Mouse (Mus musculus) c-Kit-positive CD71-positive TER-119-positive erythroid progenitor cells, embryonic 14.5 days (primary cell): ENCODE results near the gene Gm5134.

Experiments
- DNase-seq: peaks from one replicate; pipeline ENCODE4 v3.0.0-alpha.2; 2013; ENCODE audit warnings: low spot score

Gene Gm5134

DNA sequence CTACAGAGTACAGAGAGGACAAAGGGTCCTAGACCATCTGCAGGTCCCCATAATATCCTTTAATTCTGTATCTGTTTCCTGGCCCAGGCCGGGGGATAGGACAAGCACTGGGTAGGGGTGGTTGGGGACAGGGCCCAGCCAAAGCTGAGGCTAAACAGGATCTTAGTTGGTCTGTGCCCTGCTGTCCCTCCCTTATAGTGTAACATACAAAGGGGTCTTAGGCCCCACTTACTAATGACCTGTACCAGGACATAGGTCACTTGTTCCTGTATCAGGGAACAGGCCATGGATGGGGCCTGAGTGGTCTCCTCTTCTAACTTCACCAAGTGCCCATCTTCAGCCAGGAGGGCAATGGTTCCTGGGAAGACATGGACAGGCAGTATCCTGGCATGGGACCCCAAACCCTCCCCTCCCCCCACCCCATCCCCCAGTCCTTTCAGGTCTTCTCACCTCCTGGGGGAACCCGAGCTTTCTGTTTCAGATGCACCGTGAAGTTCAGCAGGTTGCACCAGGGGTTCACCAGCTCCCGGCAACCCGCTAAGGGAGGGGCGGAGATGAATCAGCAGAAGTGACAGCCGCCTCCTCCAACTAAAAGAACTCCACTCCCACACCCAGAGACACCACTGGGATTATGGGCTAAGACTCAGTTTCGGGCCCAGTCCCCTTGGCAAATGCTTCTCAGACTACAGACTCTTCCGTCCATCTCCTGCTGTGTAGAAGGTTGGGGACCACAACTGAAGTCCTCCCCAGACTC is 14.7 kb upstream of the Gm5134 start:
- peak; percentile 83 for DNase-seq

DNA sequence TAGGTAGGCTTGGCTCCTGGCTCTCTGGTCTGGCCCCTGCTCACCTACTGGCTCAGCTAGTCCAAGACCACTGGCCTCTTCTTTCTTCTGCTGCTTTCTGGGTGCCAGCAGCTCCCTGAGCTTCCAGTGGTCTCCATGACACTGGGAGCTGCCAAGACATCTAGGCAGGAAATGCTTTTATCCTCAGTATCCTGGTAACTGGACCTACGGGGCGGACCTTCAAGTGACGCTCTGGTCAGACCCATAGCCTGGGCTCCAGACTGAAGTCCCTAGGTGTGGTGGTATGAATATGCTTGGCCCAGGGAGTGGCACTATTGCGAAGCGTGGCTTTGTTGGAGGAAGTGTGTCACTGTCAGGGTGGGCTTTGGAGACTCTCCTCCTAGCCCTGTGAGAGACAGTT is 13.8 kb upstream of the Gm5134 start, which contains the start of gene Gm867:
Gene Gm867, minus strand, starts transcription at position 153 of the 400 bp plus-strand sequence.
- DNase-seq = no peak

DNA sequence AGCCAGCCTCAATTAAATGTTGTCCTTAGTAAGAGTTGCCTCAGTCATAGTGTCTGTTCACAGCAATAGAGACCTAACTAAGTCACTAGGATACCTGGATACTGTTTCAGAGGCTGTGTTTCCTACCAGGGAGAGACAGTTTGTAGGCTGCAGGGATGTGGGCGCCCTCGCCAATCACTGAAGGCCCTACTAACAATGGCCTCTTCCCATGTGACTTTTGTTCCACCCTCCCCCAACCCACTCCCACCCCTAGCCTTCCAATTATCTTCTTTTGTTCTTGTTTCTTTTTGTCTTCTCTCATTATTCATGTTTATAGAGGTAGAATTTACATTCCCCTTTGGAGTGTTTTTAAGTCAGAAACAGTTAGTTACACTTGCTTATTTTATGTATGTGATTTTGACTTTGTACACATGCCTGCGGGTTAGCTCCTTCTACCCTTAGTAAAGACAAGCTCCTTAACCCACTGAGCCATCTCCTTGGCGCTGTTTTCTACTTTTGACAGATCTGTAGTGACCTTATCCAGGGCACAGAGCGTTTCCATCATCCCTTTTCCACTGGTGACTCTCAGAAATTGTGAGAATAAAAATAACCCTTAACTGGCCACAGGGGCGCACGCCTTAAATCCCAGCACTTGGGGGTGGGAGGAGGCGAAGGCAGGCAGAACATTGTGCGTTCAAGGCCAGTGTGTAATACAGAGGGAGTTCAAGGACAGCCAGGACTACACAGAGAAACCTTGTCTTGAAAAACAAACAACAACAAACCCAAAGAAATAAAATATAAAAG is 13.1 kb upstream of the Gm5134 start:
- no peak for DNase-seq

DNA sequence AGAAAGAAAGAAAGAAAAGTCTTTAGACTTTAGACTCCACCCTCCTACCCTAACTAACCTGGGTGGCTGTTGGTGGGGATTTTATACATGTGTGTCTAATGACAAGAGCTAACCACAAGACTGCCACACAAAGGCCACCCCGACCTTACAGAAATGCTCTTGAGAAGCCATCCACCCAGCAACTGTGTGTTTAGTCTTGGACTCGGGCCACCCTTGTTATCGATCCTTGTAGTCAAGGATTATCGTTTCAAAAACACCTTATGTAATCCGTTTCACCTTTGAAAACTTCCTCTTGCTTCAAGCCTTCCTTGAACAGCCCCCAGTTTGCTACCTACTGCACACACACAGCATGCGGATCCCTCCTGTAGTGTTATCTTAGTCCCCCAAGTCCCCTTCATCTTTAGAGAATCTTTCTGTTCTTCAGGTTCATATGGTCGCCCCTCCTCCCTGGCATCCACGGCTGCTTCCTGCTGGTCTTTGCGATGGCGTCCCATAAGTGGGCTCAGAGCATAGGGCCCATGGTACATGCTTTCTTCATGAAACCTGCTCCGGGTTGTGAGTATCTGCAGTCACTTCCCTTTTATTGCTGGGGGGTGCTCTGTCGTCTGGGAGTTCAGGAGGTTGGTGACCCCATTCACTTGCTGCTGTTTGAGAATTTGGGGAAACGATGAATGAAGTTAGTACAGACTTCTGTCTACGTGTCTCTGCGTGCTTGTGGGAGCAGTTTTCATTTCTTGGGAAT is 11.4 kb upstream of the Gm5134 start, which contains the start of gene Vpreb3:
Gene Vpreb3, plus strand, starts transcription at position 322 of the 742 bp plus-strand sequence.
- DNase-seq = no peak

DNA sequence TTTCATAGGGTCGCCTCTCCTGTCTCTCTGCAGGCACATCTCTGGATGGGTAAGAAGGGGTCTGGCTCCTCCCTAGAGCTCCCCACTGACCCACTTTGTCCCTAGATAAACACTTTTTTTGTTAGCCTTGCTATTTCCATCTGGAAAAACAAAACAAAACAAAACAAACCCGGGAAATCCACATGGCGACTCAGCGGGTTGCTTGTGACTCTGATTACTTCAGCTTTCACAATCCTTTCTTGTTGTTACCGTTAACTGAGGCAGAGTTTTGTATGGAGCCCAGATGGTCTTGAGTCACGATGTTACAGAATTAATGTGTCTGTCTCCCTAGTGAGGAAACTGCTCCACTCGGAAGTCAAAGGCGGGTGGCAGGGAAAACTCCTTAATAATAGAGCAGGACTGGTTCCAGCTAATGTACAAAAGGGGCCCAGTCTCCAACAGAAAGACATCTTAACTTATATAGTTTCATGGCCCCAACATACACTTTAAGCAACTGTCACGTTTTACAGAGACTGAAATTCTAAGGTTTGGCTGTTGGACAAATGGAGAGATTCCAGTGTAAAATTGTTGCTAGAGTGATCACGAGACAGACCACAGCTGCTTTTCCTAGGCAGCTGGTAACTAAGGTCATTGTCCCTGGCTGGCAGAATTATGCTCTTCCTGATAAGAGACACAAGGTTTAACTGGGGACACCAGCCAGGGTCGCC is 10.1 kb upstream of the Gm5134 start:
- no peak for DNase-seq

DNA sequence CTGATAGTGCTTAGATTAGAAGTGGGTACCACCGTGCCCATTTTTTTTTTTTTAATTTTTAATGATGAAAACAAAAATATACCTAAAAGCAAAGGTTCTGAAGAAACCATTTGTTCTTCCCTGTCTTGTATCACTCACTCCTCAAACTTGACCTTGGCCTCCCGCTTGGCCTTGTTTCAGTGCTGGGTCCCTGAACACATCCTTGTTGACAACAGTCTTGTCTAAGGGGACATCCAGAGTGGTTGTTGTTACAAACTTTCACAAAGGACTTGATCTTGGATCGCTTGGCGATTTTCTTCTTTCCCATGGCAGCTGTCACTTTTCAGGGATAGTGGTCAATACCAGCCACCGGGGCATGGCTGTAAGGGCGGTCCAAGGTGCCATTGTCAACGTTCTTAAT is 9.1 kb upstream of the Gm5134 start:
- DNase-seq = no peak

DNA sequence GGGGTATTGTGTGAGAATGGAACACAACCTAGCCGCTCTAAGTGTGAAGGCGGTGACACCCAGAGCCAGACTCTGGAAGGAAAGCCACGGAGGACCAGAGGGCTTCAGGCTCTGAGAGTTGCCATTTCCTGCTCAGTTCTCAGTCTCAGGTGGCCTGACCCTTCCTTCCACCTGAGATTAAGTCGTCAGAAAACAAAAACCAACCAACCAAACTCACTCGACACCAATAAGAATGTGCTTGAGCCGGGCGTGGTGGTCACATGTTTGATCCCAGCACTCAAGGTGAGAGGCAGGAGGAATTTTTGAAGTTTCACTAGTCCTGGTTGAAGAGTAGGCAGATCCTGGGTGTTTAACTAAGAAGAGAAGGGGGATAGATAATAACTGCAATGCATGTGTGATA is 8.4 kb upstream of the Gm5134 start:
- no peak for DNase-seq

DNA sequence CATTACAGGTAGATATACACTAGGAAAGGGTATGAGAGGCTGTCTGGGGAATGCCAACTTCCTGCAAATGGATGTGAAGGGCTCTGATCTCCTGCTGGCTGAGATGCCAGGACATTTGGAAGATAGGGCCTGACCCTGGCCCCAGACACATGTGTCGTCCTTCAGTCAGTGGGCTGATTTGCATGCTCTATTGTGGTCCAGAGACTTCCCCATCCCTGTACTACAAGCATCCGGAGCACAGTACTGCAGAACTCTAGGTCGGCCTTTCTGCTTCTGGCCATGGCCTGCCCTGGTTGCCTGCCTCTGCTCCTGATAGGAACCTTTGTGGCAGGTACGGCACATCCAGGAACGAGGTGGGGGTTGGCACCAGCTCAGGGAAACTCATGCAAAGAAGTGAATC is 6.2 kb upstream of the Gm5134 start:
- no peak for DNase-seq

DNA sequence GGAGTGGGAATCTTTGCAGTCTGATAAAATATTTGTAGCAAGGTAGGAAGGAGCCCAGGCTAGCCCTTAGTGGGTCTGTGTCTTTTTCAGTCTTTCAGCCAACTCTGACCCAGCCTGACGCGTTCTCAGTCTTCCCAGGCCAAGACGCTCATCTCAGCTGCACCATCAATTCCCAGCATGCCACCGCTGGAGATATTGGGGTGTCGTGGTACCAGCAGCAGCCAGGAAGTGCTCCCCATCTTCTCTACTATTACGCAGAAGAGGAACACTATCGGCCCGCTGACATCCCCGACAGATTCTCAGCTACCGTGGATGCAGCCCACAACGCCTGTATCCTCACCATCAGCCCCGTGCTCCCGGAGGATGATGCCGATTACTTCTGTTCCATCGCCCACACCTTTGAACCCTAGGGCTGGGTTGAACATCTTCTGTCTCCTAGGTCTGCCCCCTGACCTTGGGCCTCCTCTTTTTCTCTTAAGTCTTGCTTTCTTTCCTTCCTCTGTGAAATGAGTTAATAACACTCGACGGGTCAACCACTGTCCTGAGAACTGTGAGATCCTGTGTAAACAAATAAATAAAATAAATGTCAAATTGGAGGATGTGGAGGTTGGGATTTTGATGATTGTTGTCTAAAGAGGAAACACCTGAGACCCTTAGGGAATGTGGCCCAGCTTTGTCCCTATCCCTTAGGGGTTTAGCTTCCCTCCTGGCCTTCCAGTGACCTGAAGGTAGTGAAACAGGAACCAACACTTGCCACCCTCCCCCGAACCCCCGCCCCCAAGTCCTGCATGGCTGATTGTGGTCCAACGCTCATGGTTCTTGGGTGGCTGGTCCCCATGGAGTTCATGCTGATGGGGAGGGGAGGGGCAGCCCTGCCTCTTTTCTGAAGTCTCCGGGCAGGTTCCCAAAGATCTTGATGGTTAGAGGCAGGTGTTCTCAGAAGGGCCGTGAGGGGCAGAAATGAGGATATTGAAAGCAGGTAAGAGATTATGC is 5.0 kb upstream of the Gm5134 start:
- no peak for DNase-seq

DNA sequence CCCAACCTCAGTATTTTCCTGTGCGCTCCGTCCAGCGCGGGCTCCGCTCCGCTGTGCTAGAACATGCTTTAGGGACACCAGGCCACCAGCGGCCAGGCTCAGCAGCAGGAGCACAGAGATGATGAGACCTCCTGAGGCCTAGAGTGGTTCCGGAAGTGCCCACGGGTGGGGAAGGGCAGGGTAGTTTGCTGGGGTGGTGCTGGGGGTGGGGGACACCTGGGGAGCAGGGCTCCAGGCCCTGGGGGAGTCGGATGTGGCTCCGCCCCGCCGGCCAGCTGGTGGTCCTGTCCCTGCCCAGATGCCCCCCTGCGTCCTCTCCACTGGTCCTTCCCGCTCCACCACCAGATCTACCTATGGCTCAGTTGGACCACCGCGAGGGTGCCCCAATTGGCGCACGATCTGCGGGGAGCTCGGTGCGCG is 3.5 kb upstream of the Gm5134 start:
- DNase-seq = no peak

DNA sequence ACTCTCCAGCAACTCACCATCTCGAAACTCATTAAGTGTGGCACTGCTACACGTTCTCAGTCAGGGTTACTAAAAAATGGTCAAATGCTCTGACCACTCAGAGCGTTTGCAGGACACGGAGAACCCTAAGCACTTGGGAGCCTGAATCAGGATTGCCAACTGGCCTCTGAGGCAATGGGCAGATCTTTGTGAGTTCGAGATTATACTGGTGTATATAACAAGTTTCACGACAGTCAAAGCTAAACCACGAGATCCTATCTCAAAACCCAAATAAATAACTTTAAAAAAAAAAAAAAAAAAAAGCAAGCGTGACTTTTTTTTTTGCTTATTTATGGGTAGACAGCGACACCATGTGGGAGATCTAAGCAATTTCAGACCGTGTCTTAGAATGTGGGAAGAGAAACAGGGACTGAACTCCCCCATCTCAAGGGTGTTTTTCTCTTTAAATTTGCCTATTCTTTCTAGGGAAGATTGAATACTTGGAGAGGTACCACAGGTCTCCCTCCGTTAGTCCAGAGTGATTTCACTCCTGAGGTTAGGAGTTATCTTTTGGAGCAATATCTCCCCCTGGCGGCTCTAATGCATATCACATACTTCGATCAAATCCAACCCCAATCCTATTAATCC is 2.8 kb upstream of the Gm5134 start:
- peak; percentile 66 for DNase-seq

DNA sequence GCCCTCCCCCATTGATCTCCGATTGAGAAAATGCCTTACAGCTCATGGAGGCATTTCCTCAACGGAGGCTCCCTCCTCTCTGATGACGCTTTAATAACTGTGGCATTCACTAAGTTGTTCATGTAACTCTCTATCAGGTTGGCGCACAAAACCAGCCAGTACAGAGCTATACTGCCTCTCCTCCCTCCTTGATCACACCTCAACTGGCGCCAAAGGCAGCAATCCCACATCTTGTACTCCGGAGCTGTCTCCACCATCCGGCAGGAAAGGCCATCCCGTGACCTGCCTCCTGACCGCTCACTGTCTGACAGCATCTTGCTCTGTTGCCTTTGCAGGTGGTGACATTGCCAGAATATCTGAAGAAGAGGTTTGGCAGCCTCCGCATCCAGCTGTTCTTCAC is 19.5 kb downstream of the Gm5134 start:
- DNase-seq = no peak

DNA sequence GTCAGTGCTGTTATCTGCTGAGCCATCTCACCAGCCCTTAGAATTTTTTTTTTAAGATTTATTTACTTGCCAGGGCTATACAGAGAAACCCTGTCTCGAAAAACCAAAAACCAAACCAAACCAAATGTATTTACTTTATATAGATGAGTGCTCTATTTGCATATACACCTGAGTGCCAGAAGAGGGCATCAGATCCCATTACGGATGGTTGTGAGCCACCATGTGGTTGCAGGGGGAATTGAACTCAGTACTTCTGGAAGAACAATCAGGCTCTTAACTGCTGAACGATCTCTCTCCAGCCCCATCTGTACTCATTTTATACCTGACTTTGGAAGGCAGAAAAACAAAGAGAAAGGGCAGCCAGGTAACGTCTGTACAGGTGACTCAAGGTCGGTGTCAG is 20.9 kb downstream of the Gm5134 start:
- DNase-seq = no peak

DNA sequence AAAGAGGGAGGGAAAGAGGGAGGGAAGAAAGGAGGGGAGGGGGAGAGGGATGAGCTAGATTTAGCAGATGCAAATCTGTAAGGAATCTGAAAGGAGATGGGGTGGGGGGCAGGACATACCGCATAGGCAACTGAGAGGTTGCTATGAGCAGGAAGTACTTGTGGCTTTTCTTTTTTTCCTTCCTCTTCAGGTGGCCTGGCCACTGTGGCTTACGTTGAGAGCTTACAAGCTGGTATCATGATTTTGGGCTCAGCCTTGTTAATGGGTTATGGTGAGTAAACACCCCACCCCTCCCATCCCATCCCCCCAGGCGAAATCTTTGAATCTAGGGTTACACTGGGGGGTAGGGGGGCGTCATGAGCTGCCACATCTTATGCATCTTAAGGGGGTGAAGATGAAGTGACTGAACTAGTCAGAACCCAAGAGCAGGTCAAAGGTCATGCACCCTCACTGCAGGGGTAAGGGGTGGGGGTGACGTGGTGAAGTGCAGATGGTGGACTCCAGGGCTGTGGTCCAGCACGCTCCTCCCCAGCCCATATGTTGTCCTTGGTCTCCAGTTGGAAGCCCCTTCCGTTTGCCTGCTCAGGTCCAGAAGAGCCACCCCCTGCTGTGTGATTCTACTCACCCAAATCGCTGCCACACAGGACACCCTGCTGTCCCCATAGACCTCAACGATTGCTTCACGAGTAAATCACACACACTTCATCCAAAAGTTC is 24.0 kb downstream of the Gm5134 start:
- no peak for DNase-seq

DNA sequence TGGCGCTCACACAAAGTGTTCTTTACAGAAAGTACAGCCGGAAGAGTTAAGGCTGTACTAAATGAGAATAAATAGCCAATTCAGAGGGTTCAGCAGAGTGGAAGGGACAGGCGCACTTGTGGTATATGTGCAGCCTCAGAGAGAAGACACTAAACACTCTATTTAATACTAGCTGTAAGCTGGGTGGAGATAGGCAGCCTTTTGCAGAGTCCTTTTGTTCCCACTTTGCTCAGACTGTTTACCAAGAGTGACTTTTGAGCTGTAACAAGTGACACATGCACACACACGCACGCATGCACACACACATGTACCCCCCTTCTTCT is 24.5 kb downstream of the Gm5134 start:
- no peak for DNase-seq

DNA sequence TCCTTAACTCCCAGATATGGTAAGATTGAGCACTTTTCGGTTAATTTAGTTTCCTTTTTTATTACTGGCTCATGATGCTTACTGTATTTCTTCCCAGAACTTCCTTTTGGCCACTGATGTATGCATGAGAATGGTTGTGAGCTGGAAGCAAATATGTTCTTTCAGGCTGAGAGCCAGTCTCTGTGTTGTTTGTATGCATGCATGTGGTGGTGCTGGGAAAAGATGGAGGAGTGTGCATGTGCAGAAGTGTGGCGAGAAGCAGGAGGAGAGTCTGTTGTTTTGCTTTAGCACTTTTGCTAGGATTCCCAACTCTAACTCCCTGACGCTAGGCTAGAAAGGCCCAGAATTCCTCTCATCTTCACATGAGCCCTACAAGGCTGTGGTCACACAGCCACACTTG is 25.1 kb downstream of the Gm5134 start:
- no peak for DNase-seq

DNA sequence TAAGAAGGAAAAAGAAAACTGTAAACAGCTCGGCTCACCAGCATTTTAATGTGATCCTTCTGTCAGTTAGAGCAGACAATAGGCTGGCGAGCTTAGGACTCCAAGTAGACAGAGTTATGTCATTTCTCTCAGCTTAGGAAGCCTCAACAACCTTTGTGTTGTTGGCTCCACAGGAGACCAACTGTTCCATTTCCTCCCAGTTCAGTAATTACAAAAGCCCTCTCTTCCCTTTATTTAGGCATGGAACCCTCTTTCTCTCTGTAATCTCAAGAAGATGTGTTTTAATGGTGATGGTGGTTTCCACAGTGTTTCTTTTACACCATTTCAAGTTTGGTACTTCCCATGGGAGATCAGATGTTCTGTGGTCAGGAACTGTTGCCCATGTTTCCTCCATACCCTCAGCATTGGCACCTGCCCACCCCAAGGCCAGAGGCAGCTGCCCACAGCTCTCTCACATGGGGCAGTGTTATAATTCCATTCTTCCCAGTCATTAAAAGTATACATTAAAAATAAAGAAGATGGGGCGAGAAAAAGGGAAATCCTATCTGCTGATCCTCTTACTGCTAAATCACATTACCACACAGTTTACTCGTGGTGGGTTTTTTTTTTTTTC is 36.2 kb downstream of the Gm5134 start:
- DNase-seq = no peak

DNA sequence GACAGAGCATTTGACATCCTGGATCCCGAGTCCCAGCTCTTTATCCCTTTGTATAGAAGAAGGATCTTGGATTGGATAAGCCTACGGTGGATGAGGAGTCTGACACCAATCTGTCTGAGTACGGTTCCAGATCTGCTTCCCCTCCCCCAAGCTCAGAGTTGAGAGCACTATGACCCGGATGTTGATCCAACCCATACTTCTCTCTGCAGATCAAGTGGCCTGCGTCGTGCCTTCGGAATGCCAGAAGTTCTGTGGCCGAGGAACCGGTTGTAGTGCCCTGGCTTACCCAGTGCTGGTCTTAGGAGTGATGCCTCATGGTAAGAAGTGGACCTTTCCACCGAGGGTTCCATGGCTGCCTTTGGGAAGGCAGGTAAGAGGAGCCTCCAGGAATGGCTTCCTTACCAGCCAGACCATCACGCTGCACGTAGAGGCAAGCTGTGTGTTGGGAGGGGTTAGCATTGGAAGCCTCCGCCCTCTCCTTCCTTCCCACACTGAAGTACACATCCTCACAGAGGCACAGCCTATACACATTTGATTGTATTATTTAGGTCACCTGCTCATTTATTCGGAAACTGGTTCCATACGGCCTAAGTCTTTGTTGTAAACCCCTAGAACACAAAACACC is 39.4 kb downstream of the Gm5134 start:
- DNase-seq = no peak
